8 mouse cellular contexts compared by ENCODE assay signal in genomic region chr7:30859290-30859634, GRCm38 (mm10). TPM values are rescaled to one million over a fixed set of nuclear protein-coding genes. Genes with fewer than 3 reads are reported as not detected.
A peak's percentile ranks its signal among the peaks of the same experiment; 100 is the strongest.
DNase-seq lines count a peak whose midpoint lies in the region; ATAC-seq lines count a peak whose summit lies in the region.

No protein-coding gene starts in this region.

- H3K36me3 ChIP-seq in limb, embryonic 10.5 days, result no peaks in the 10 kb centered on the region
- no peaks in the 10 kb centered on the region for H3K36me3 ChIP-seq in midbrain, embryonic 14.5 days (ENCODE audit: control insufficient read depth, insufficient read depth, low read length)

- DNase-seq in CD4-positive, CD25-positive, alpha-beta regulatory T cell, adult 2 months (ENCODE audit: low read depth, low spot score), result peak; percentile 79
- peak; percentile 16 for DNase-seq in cerebellum, adult 9-11 months
- DNase-seq in frontal cortex, postnatal 25 days (ENCODE audit: low spot score in 2 of 2), result peak; percentile 71
- DNase-seq in kidney, adult 18-20 months, result peak; percentile 79
- DNase-seq in limb, embryonic 10.5 days (ENCODE audit: low spot score), result peak; percentile 80
- DNase-seq in midbrain, embryonic 14.5 days, result peak; percentile 89
- peak; percentile 55 to 88 for DNase-seq in spleen, postnatal 10 days (ENCODE audit: low spot score in 2 of 2)

- no peak overlapping the region for H3K27ac ChIP-seq in limb, embryonic 10.5 days
- H3K27ac ChIP-seq in midbrain, embryonic 14.5 days (replicated peaks; ENCODE audit: low read depth, low read length), result no peak overlapping the region

- H3K4me3 ChIP-seq in limb, embryonic 10.5 days, result peak overlapping the region; percentile 36; the same call in 1 of the 2 replicates
- no peak overlapping the region for H3K4me3 ChIP-seq in midbrain, embryonic 14.5 days (replicated peaks; ENCODE audit: low read depth, low read length)

- H3K27me3 ChIP-seq in limb, embryonic 10.5 days (ENCODE audit: low read depth, poor library complexity, severe bottlenecking), result peaks cover 4% of the 10 kb centered on the region; the same call in 1 of the 2 replicates
- H3K27me3 ChIP-seq in midbrain, embryonic 14.5 days (ENCODE audit: control insufficient read depth, insufficient read depth, low read length), result no peaks in the 10 kb centered on the region

- H3K4me2 ChIP-seq in midbrain, embryonic 14.5 days (ENCODE audit: low read length), result no peak overlapping the region

- H3K9me3 ChIP-seq in limb, embryonic 10.5 days (replicated peaks), result no peaks in the 10 kb centered on the region
- H3K9me3 ChIP-seq in midbrain, embryonic 14.5 days (ENCODE audit: control insufficient read depth, low read length), result no peaks in the 10 kb centered on the region

- ATAC-seq in CD4-positive, CD25-positive, alpha-beta regulatory T cell, adult 4 months, result no peak
- ATAC-seq in midbrain, embryonic 14.5 days (ENCODE audit: low FRiP score, low TSS enrichment), result peak; percentile 46; the same call in 1 of the 2 replicates

- peaks cover 11% of the 10 kb centered on the region; the same call in 1 of the 2 replicates for H3K4me1 ChIP-seq in limb, embryonic 10.5 days
- no peaks in the 10 kb centered on the region for H3K4me1 ChIP-seq in midbrain, embryonic 14.5 days (ENCODE audit: control insufficient read depth, insufficient read depth, low read length)

- H3K9ac ChIP-seq in midbrain, embryonic 14.5 days (replicated peaks; ENCODE audit: low read length), result no peak overlapping the region

RNA-seq across cellular contexts. Expression of gene Ffar1, which starts 2.1 kb away (rescaled TPM):
- polyA plus RNA-seq in CD4-positive, CD25-positive, alpha-beta regulatory T cell, adult 4 months (2017; shearing (Covaris generic)), result under 1 TPM in 1 of 2 experiments, not detected in 1; 0.14 TPM
- polyA plus RNA-seq in limb, embryonic 10.5 days (2016; fragmentation: Nextera tagmentation; extraction: Ambion mirVana), result not detected in 2 replicates
- not detected in 2 replicates for polyA plus RNA-seq in midbrain, embryonic 14.5 days (2014; fragmentation: Nextera tagmentation; extraction: Ambion mirVana)

RNA-seq across cellular contexts. Expression of gene Ffar3, which starts 3.3 kb away (rescaled TPM):
- polyA plus RNA-seq in CD4-positive, CD25-positive, alpha-beta regulatory T cell, adult 4 months (2017; shearing (Covaris generic)), result not detected
- polyA plus RNA-seq in limb, embryonic 10.5 days (2016; fragmentation: Nextera tagmentation; extraction: Ambion mirVana), result not detected in 2 replicates
- polyA plus RNA-seq in midbrain, embryonic 14.5 days (2014; fragmentation: Nextera tagmentation; extraction: Ambion mirVana), result not detected in 2 replicates

RNA-seq across cellular contexts. Expression of gene Cd22, which starts 20.9 kb away (rescaled TPM):
- 10 to 100 TPM in 1 of 2 experiments, 1 to 10 TPM in 1; 4.2 to 20.3 TPM for polyA plus RNA-seq in CD4-positive, CD25-positive, alpha-beta regulatory T cell, adult 4 months (2017; shearing (Covaris generic))
- polyA plus RNA-seq in limb, embryonic 10.5 days (2016; fragmentation: Nextera tagmentation; extraction: Ambion mirVana), result 0.59 TPM in 1 of 2 replicates, not detected in the other
- not detected in 2 replicates for polyA plus RNA-seq in midbrain, embryonic 14.5 days (2014; fragmentation: Nextera tagmentation; extraction: Ambion mirVana)

RNA-seq across cellular contexts. Expression of gene Ffar2, which starts 35.7 kb away (rescaled TPM):
- polyA plus RNA-seq in CD4-positive, CD25-positive, alpha-beta regulatory T cell, adult 4 months (2017; shearing (Covaris generic)), result 1 to 10 TPM in 1 of 2 experiments, under 1 TPM in 1; 0.70 to 1.4 TPM
- polyA plus RNA-seq in limb, embryonic 10.5 days (2016; fragmentation: Nextera tagmentation; extraction: Ambion mirVana), result not detected in 2 replicates
- polyA plus RNA-seq in midbrain, embryonic 14.5 days (2014; fragmentation: Nextera tagmentation; extraction: Ambion mirVana), result 0.11 TPM in 1 of 2 replicates, not detected in the other

RNA-seq across cellular contexts. Expression of gene Mag, which starts 55.4 kb away (rescaled TPM):
- not detected for polyA plus RNA-seq in CD4-positive, CD25-positive, alpha-beta regulatory T cell, adult 4 months (2017; shearing (Covaris generic))
- polyA plus RNA-seq in limb, embryonic 10.5 days (2016; fragmentation: Nextera tagmentation; extraction: Ambion mirVana), result 0.21 TPM in 1 of 2 replicates, not detected in the other
- polyA plus RNA-seq in midbrain, embryonic 14.5 days (2014; fragmentation: Nextera tagmentation; extraction: Ambion mirVana), result 1.8 and 2.8 TPM in 2 replicates

Comparison
In these comparisons a context has a peak if more than half of its experiments do, and no peak if none do; other contexts are left out.
1. DNase-seq: peak in every context shown above with its lines; median percentile 89 in midbrain, embryonic 14.5 days; 80 in limb, embryonic 10.5 days; 79 in CD4-positive, CD25-positive, alpha-beta regulatory T cell, adult 2 months; 79 in kidney, adult 18-20 months; 72 in spleen, postnatal 10 days; 71 in frontal cortex, postnatal 25 days; 16 in cerebellum, adult 9-11 months.